Mouse (Mus musculus) CD4-positive helper T cell, adult 2 months (primary cell): Measurements from ENCODE around the gene Btn2a2.

Experiments
- DNase-seq: peaks from one replicate; pipeline ENCODE4 v3.0.0-alpha.2; 2012; ENCODE audit warnings: low read depth, missing footprints, low spot score

The Btn2a2 gene

GRCm38 (mm10) chr13:23488400-23489322, at the start of gene Btn2a2:
Btn2a2 (minus strand) TSS chr13:23488857.
- peak; percentile 75 for DNase-seq

GRCm38 (mm10) chr13:23538249-23538648, 49.6 kb upstream of the Btn2a2 start:
- DNase-seq: no peak

GRCm38 (mm10) chr13:23537006-23537710, 48.5 kb upstream of the Btn2a2 start:
- DNase-seq: no peak

GRCm38 (mm10) chr13:23536076-23536822, 47.6 kb upstream of the Btn2a2 start:
- DNase-seq: no peak

GRCm38 (mm10) chr13:23535137-23536075, 46.7 kb upstream of the Btn2a2 start, which contains the start of gene Hist1h3g:
Hist1h3g (plus strand) TSS chr13:23535422.
- DNase-seq: peak; percentile 91

- DNase-seq: no peak
Measured at GRCm38 (mm10) chr13:23534368-23535131, 45.9 kb upstream of the Btn2a2 start.

GRCm38 (mm10) chr13:23533560-23534367, 45.1 kb upstream of the Btn2a2 start, which contains the start of gene Hist1h2af:
Hist1h2af (plus strand) TSS chr13:23533906.
- peak; percentile 80 for DNase-seq

- peak; percentile 20 for DNase-seq
Measured at GRCm38 (mm10) chr13:23532262-23533075, 43.8 kb upstream of the Btn2a2 start.

- peak; percentile 96 for DNase-seq
Measured at GRCm38 (mm10) chr13:23530901-23531875, 42.5 kb upstream of the Btn2a2 start, which contains the start of gene Hist1h4h. Hist1h4h (plus strand) TSS chr13:23531050.

- peak; percentile 86 for DNase-seq
Measured at GRCm38 (mm10) chr13:23530181-23530900, 41.7 kb upstream of the Btn2a2 start.

- no peak for DNase-seq
Measured at GRCm38 (mm10) chr13:23529480-23530165, 41.0 kb upstream of the Btn2a2 start.

GRCm38 (mm10) chr13:23529005-23529404, 40.3 kb upstream of the Btn2a2 start:
- DNase-seq: no peak

GRCm38 (mm10) chr13:23526312-23526711, 37.7 kb upstream of the Btn2a2 start:
- DNase-seq: peak; percentile 89

- DNase-seq: no peak
Measured at GRCm38 (mm10) chr13:23525901-23526300, 37.2 kb upstream of the Btn2a2 start.

- peak; percentile 81 for DNase-seq
Measured at GRCm38 (mm10) chr13:23524654-23525053, 36.0 kb upstream of the Btn2a2 start.
